Mouse (Mus musculus) kidney, postnatal 14 days (tissue): ENCODE data around the gene Gm7358.
"Not testable (repeated sequence)": the region's sequence is repeated elsewhere in the genome, so short reads cannot be mapped to it uniquely, and the experiment has no call there.

ENCODE experiments used
- DNase-seq: peaks from one replicate; pipeline ENCODE4 v3.0.0; 2022; ENCODE audit warnings: mixed read lengths

Gm7358 gene

DNA sequence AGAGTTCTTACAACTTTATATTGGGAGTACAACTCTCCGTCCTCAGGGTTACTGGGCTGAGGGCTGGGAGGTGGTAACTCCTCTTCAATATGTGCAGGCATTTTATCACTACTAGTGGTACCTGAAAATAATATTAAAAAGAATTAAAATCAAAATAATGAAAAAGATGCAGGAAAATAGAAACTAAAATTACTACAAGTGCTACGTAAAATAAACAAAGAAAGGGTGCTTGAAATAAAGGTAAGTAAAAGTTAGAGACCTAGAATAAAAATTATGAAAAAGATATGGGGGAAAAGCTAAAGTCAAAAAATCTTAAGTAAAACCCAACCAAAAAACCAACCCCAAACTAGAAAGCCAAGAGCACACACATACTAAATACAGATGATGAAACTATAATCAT lies at the start of gene Gm7358:
Gm7358 (minus strand) TSS at position 101 of the 400 bp plus-strand sequence.
- DNase-seq: not testable (repeated sequence)

DNA sequence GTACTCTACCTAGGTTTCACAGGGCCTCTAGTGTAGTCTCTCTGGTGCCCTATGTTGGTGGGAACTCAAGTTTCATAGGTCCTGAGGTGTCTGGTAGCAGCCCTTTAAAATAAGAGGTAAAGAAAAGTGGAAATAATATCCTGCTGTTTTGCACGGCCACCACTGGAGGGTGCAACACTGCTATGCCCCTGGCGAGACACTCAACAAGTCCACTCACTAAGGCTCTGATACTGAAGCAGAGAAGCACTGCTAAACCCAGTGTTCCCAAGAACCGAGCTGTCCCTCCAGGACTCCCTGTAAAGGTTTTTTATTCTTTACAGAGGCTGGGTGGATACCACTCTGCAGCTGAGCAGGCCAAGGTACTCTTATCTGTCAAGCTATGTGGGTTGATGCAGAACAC lies 43.7 kb upstream of the Gm7358 start:
- DNase-seq: not testable (repeated sequence)

DNA sequence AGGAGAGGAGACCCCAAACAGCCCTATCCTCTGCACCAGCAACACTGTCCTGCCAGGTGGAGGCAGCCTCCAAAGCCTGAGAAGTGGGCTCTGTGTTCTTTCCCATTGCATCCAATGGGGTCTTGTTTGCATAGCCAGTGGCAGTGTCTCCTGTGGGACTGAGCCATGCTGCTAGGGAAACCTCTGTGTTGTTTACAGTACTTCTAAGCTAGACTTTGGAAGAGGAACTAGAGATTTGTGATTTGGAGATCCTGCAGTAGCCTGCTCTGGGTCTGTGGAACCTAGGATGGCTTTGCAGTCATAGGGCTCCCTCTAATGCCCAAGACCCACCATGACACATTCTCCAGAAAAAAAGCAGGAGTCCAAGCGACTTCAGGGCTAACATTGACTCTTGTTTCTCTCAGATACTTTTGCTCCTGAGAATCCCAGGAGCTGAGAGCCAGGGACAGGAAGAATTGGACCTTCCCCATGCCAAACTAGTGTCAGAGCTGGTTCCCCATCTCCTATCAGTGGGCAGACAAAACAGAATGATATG lies 42.2 kb upstream of the Gm7358 start:
- DNase-seq: peak; percentile 37

DNA sequence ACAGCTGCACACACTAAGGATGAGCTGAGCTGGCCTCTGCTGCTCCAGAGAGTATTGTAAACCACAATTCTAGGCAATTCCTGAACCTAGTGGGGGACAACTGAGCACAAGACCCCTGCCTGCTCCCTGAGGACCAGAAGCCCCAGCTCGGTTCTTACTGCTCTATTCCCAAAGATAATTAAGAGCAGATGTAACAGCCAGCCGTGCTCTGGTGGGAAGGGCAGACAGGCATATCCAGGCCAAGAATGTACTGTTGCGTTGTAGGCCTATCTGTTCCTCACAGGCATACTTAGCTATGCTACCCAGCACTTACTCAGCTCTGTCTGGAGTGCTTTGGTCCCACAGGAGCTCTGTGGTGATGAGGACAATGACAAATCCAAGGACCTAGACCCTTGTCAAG lies 40.6 kb upstream of the Gm7358 start:
- DNase-seq: not testable (repeated sequence)

DNA sequence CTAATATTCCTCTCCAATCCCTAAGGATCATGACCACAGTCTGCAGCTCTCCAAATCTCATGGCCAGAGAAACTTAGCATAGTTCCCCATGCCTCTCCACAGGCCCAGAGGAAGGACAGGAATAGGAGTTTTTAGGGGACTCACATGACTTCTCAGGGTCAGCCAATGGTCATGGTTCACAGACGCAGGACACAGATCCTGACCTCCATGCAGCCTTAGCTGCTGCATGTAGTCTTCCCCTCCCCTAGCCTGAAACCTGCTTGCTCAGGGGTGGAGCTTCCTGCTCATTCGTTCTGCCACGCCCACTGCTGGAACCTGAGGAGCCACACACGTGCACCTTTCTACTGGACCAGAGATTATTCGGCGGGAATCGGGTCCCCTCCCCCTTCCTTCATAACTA lies 34.8 kb upstream of the Gm7358 start:
- DNase-seq: not testable (repeated sequence)

DNA sequence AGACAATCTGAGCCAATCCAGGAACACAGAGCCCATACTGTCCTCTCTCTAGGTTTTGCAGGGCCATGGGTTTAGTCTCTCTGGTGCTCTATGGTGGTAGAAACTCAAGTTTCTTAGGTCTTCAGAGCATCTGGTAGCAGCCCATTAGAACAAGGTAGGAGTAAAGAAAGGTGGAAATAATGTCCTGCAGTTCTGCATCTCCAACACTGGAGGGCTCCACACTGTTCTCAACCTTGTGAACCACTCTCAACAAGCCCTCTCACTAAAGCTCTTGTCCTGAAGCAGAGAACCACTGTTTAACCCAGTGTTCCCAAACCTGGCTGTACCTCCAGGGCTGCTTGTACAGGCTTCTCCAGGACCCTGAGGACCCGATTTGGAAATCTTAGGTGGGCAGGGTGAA lies 27.3 kb upstream of the Gm7358 start:
- not testable (repeated sequence) for DNase-seq

DNA sequence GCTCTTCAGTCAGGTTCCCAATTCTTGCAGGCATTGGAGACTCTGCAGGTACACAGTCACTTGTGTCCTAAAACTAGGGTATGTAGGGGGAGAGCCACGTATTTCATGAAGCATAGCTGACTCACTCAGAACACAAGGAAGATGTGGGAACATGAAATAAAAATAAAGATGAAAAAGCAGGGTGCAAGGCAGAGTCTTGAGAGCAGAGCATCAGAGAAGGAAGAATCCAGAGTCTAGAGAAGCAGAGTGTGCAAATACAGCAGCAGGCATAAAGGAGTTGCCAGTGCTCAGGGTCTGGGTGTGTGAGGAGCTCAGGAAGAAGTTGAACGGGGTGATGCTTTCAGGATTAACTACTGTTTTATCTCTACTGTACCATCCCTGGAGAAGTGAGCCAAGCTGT lies 17.5 kb downstream of the Gm7358 start:
- not testable (repeated sequence) for DNase-seq

DNA sequence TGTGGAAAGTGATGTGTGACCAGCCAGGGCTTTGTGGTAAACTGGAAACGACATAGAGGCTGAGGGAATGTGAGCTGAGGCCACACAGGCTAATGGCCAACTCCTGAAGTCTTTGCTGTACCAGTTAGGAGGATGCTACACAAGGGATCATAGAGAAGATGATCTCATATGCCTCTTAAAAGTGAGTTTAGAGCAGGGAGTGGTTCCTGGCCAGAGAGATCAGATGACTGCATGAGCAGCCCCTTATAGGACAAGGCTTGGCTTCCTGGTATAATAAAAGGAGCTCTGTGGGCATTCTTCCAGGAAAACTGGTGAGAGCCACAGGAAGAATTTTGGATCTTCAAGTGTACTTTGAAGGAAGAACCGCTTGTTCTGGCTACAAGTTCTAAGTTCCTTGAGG lies 22.3 kb downstream of the Gm7358 start:
- DNase-seq: not testable (repeated sequence)

DNA sequence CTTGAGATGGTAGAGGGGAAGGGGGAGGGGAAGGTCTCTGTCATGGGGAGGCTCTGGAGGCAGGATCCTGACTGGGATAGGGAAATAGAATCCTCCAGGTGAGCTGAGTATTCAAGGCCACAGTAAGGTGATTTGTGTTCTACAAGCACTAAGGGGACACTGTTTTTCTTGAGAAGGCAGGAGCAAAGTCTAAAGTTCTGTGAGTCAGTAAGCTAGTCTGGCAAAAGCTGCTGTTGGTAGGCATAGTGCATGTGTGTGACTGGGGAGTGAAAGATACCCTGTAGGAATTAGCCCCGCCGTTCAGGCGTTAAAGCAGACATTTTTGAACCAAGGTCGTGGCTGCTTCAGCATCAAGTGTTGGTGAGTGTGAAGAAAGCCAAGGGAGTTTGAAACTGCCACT lies 23.2 kb downstream of the Gm7358 start:
- peak; percentile 3 for DNase-seq
